Mouse (Mus musculus) cerebellum, postnatal 10 days (tissue): ENCODE measurements at regions not wholly inside any gene's neighbourhood (a gene's known extent, or its start where the extent isn't known, plus 50 kb on each side); places are given as distances from the start of the nearest gene placed in this dataset.

Experiments
- DNase-seq, 2 experiments: peaks; one replicate each; pipeline ENCODE4 v3.0.0; 2021; ENCODE audit warnings: mixed read lengths in 2 of 2

DNA sequence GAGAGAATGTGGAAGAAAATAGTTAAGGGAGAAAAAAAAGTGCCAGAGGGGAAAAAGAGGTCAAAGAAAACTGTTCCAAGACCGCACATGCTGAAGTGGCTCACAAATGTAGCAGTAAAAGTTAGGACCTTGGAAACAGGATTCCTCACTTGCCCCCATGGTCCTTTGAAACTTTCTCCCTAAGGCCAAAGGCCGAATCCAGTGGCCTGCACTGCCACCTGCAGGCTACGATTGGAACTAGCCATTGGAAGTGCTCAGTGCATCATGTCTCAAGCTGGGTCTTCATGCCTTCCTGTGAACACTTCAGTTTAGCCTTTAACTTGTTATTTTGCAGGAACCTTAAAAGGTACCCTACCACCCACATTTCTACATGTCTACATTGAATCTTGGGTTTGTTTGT, 56.3 kb upstream of the Mctp2 start:
- DNase-seq: peak; percentile 83 to 85

DNA sequence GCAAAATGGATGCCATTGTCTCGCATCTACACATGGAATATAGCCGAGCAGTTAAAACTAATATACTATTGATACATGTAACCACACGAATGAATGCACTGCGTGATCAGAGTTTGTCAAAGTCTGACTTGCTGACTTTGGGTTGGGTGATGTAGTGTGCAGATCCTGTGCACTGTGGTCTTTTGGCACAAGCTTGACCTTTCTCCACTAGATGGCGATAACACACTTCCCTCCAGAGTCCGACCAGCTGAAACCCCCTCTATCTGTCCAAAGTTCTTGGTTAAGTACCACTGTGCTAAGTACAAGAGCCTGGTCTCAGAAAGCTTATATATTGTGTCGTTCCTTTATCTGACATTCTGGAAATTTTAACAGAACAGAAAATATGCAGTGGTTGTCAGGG, 84.9 kb upstream of the Mctp2 start:
- DNase-seq: peak; percentile 54 to 62

DNA sequence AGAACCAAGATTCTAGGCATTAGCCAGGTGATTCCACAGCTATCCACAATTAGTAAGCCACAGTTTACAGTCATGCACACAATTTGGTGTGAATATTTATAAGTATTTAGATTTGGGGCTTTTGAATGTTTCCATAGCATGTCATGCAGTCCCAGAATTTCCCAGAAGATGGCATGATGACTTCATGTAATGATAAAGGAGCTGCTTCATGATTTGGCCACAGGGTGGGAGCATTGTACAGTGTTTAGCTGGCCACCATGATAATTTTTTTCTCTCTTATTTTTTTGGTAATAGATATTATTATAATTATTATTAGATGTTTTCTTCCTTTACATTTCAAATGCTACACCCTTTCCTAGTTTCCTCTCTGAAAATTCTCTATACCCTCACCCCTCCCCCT, 93.6 kb upstream of the Mctp2 start:
- peak; percentile 83 to 90 for DNase-seq

DNA sequence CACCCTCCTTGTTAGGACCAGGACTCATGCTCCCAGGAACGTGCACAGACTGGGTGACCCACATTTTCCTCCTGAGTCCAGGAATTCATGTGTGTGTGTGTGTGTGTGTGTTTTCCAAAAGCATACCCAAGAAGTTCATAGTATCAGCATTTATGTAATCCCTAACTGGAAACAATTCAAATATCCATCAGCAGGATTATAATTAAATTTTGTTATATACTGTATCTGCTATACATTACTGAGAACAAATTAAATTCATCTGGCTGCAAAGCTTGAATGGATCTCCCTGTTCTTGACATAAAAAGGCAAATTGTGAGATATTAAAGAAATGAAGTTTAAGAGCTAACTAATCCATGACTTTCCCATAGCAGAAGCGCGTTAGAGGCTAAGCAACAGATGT, 99.7 kb upstream of the Mctp2 start:
- DNase-seq: no peak

DNA sequence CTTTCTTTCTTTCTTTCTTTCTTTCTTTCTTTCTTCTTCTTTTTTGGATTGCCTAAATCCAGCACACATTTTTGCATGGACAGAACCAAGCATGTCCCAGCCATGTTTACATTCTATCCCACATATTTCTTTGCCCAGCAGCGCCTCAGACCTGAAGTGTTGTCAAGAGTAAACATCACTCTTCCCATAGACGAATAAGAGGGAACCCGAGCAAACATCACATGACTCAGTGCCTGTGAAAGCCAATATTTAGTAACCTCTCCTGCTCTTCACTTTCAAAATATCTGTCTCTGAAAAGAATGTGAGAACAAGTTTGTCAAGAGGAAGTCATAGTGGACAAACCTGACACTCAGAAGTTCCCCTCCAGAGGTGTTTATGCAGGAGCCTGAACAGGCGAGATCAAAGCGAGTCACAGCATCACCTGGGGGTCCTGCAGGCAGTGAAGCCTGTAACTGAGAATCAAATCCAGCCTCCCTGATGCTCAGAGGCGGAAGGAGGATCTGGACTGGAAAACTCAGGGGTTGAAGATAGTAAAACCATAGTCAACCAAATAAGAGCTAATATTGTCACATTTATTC, 102.1 kb upstream of the Mctp2 start:
- no peak for DNase-seq

DNA sequence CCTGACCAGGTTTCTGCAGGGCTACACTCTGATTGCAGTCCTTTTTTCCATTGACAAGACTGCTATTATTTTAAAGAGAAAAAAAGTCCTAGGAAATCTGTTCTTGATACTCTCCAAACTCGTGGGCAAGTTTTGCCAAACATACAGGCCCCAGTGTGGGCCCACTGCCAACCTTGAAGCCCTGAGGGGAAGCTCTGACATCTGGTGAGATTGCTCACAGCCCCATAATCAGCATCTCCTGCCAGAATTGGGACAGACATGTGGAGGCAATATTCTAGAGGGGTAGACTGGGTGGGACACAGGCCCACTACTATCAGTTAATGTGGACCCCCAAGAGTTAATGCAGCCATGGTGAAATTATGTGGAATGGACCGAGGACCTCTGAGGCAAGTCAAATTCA, 132.1 kb upstream of the Mctp2 start:
- DNase-seq: peak; percentile 84 to 91

DNA sequence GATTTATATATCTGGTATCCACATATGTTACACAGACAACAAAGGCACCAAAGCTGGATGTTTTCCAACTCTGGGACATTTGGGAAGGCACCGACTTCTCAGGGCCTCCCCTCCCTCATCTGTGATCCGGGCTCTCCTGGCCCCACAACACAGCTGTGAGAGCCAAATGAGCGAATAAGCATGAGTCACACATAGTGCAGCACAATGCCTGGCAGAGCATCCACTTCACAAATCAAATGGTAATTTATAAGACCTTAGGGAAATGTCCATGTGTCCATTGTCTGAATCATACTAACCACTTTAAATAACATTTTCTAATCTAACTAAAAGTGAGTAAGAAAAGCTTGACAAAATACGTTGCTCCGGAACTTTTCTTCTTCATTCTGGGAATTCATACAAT, 135.6 kb upstream of the Mctp2 start:
- peak; percentile 39 to 68 for DNase-seq

DNA sequence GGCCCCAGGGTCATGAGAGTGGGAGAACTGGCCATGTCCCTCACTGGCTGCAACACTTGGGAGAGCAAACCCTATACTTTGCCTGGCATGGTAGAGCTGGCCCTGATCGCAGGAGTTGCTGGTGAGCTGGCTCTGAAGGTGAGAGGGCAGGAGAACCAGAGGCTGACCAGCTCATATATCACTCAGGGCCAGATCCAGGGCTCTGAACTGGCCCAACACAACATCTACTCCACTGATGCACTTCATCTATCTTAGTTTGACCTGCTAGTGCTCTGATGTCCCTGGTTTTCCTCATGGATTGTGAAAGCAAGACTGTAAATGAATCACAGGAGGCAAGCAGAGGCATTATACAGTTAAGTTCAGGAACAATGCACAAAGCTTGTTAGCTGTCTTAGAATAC, 137.6 kb upstream of the Mctp2 start:
- DNase-seq: no peak

DNA sequence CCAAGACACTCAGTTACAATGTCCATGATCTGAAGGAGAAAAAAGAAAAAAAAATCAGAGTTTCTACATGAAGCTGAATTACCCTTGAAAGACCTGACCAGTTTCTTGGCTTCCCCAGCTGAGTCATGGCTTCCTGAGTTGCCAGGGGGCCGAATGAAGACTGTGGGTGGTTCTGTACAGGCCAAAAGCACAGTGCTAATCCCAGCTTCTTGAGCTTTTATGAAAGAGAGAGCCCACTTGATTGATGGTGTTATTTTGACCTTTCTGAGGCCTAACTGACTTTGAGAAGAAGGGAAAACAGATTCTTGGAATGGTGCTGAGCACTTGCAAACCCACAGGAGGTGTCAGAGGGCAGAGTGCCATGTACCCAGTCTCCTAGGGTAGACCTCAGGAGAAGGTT, 138.4 kb upstream of the Mctp2 start:
- peak; percentile 11 to 31 for DNase-seq

DNA sequence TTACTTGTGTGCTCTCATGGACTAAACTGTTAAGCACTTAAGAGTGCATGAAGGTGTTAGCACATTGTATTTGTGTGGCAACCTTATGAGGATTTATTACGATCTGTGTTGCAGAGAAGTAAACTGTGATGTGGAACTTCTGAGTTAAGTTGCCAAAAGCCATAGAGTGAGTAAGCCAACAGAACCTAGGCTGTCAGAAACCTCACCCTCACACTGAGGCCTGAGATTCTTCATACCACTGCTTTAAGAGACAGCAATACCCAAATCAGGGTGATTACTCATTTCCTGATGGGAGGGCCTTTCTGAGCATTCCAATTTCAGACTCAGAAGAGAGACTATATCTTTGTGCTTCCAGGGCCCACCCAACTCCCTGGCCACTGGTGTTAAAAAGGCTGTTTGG, 140.5 kb upstream of the Mctp2 start:
- no peak for DNase-seq

DNA sequence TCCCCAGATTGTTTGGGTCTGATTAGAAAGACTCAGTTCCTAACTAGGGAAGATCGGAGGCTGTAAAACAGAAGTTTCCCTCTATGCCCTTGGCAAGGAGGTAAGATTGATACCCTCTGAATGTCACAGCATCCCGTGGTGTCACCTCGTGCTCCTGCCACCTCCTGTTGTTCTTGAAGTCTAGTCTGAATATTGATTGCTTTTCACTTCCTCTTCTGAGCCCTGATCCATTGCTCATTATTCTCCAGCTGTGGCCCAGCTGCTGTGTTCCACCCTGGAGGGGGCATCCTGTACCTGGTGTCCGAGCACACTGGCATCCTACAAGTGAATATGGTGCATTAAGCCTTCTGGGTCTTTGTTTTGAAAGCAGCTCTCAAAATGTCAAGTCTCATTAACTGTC, 156.6 kb upstream of the Mctp2 start:
- DNase-seq: no peak

DNA sequence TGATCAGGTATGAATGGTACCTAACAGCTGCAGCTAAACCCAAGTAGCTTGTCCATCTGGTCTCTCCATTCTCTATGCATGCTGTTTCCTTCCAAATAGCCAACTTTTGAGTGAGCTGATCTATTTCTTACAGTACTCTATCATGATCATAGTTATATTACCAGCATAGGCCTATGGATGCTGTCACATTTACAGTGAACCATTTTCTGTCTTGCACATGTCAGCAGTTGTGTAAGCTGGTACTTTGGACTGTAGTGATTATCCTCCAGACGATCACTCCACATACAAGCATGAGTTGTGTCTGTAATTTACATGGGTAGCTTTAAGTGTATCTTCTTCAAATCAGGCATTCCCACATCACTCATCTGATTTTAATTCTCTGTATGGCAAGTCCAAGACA, 158.2 kb upstream of the Mctp2 start:
- DNase-seq: no peak

DNA sequence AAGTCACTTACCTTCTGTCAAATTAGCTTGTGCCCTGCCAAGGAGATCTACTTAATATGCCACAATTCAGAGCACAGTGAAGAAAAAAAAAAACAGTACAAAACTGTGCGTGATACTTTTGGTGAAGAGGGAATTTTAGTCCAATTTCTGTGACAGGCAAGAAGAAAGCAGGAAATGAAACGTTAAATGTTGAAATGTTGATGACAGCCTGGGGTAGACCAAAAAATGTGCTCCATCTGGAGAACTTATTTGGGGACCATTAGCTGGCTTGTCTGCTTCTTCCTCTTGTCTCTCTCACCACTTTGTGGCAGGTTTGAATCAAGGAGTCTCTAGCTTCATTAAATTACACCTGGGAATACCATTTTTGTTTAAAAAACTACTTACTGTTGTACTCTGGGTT, 163.3 kb upstream of the Mctp2 start:
- no peak for DNase-seq

DNA sequence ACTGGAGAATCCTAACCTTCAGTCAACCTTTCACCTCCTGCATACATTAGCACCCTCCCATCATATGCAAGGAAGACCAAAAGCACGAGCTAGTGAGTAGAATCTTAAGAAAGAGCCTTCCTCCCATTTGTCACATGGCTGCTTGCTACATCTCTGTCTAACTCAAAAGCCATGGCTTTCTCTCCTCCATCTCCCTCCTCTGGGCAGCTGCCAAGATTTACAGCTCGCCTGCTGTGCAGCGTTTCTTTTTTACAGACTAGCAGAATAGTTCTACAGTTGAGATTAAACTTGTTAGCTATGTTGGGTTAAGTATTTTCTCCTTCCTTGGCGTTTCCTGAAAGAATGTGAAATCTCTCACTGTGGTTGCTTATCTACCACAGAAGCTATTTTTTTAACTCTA, 168.3 kb upstream of the Mctp2 start:
- DNase-seq: peak; percentile 55 to 56

DNA sequence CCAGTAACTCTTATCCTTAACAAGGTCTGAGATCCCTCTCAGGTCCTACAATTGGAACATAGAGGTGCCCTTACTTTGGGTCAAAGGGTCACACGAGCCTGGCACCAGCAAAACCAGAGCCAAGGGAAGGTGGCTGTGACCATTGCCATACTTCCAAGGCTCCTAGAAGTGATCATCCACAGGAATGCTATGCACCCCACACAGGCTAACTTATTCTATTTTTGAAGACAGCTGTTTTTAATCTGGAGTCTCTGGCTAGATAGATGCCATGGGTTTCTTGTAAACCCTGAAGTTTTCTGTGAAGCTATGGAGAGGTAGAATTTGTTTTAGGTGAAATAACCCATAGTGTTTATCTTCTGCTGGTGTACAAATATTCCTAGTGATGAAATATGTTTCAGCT, 172.5 kb upstream of the Mctp2 start:
- DNase-seq: no peak

DNA sequence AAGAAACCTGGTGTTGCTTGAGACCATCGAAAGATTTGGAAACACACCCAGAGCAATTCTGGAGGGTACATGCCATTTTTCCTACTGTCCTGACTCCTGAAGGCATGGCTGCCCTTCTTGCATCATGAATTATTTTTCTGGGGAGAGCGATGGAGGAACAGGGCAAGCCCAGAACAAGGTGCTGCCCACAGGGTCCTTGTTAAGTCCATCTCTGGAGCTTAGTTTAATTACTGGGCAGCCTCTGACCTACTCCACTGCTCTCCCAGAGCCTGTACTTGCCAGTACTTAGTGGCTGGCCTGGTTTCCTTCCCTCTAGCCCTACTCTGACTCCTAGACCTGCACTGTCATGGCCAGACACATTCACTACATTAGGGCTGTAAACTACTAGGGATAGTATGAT, 174.9 kb upstream of the Mctp2 start:
- no peak for DNase-seq

DNA sequence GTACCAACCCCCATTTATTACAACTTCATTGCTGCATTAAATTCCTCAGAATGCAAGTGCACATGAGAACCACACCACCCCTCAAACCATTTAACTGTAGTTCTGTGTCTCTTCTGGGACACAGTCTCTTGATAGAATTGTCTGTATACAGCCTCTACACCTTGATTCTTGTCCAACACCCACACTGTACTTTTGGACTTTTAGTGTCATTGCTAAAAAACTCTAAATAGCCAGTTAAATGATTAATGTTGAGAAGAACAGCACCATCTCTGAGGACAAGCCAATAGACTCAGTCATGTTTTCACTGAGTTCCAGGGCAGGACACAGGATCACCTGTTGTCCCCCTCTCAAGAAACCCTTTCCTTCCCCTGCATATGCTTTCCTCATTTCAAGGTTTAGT, 183.8 kb upstream of the Mctp2 start:
- no peak for DNase-seq

DNA sequence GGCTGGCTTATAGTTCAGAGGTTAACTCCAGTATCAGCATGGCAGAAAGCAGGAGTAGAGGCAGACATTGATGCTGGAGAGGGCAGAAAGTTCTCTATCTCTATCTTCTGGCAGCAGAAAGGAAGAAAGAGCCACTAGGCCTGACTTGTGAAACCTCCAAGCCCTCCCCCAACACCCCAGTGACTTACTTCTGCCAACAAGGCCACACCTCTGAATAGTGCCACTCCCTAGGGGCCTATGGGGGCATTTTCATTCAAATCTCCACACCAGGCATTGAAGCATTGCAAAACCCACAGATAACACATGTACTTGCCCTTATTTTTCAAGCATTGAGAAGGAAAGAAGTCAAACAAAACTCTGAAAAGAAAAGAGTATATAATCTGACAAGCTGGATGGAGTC, 186.9 kb upstream of the Mctp2 start:
- DNase-seq: no peak

DNA sequence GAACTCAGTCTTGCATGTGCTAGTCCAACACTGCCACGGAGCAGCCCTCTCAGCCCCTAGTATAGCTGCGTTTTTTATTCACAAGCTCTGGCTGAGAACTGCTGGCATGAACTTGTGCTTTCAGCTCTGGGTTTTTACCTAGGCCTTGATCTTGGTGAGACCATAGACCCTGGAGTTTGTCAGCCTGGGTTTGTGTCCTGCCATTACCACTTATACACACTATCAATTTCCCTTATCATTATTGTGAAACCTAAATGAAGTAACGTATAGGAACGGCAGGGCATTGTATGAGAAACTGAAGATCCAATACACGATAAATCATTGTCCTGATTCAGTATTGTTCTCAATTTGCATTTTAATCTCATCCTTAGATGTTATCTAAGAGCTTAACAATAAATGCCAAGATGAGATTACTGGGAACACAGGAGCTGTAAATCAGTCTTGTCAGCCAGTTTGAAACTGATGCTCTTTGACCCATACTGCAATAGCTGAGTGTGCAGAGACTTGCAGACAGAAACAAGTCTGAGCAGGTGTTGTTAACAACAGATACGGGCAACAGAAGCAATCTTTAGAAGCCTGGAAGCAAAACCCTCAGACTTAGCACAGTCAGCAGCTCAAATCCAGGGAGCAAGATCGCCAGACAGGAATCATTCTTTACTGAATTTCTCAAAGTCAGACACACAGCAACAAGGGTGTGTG, 190.7 kb upstream of the Mctp2 start:
- no peak for DNase-seq

DNA sequence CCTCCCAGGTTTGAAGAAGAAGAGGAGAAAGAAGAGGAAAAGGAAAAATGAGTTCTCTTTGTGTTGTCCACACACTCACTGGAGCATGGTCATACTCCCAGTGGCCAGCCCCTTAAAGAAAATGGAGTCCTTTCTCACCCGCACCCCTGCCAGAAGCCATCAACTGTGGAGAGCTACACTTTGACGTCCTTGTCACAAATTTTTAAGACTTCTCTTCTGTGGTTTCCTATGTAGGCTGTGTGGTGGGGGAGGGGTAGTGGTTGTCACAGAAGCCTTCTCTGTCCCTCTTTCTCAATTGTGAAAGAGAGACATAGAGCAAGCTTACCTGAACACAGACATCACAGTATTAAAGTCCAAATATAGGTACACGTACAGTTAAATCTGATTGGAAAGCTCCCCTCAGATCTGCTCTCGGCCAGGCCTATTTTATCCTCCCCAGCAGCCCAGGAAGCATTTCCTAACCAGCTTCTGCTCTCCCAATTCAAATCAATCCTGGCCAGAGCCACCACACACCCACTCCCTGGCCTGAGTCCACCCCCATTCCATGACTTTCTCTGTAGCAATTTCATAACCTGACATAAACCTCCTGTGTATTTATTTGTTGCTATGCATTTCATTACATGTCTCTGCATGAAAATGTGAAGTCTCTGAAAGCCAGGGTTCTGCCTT, 192.3 kb upstream of the Mctp2 start:
- peak; percentile 30 to 31 for DNase-seq

DNA sequence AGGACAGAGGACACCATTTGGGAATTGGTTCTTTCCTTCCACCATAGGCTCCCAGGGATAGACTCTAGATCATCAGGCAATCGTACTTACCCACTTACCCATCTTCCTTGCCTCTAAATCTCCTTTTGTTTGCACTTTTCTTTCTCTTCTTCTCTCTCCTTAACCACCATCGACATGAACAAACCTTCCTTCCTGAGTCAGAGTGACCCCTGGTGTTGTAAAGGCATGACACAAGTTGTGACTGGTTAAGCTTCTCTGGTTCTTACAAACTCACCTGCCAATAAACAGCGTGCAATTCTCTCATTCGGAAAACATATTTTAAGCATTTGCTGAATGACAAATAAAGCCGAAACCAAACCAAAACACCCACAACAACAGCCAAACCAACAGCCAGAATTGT, 193.4 kb upstream of the Mctp2 start:
- DNase-seq: no peak

DNA sequence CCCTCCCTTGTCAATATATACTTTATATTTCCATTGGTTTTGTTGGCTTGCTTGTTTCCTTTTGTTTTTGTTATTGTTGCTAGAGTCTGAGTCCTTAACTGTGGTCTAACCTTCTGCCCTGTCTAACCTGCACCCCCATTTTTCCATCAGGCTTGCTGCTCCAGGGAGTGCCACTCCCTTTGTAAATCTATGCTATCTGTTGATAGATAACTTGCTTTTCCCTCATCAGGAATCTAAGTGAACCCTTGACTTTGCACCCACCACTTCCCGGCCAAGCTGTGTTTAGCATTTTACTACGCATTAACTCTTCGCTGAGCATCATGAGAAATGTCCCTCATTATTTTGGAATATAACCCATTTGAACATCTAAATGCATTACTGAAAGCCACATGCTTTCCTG, 193.8 kb upstream of the Mctp2 start:
- DNase-seq: no peak

DNA sequence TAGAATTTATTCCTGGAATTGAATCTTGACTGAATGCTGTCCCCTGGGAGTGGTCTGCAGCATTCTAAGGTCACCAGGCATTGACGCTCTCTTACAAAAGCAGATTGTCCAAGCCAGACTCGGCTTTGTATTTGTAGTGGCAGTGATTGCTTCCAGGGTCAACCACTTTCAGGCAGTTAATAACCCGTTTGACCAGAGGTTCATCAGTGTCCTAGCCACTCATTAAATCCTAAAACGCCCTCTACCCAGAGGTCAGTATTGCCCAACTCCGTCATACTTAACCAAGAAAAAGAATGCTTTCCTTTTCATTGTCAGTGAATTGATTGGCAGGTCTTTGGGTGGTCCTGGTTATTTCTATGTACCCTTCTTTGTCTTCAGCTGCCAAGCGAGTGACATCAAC, 194.6 kb upstream of the Mctp2 start:
- no peak for DNase-seq

DNA sequence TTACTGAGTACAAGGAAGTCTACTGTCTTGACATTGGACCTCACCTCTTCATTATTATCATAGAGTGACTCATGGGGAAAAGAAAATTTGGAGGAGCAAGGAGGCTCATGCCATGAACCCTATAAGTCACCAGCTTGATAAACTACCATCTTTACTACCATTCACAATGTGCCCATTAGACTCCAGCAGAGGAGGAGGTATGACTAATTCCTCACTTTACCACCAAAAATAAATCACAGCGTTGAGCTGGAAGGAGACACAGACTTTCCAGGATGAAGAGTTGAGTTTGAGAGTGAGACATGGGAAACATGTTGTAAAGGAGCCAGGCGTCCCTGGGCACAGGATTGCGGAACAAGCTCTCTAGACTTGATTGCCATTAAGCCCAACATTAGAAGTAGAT, 195.0 kb upstream of the Mctp2 start:
- no peak for DNase-seq

DNA sequence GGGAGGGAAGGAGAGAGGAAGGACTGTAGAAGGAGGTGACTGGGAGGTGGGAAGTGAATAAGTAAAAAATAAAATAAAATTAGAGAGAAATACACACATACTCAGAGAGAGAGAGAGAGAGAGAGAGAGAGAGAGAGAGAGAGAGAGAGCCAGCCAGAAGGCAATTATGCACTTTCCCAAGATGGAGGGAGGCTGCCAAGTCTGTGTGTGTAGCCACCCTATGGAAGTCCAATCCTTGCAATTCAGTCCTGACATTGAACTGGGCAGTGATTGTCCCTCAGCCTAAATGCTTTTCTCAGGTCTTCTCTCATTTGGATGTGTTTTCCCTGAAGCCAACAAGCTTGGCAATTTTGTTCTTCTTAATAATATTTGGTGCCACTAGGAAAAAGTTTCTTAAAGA, 197.3 kb upstream of the Mctp2 start:
- peak; percentile 66 to 72 for DNase-seq
